ENCODE assay signal across 10 mouse cellular contexts in the genomic region with DNA sequence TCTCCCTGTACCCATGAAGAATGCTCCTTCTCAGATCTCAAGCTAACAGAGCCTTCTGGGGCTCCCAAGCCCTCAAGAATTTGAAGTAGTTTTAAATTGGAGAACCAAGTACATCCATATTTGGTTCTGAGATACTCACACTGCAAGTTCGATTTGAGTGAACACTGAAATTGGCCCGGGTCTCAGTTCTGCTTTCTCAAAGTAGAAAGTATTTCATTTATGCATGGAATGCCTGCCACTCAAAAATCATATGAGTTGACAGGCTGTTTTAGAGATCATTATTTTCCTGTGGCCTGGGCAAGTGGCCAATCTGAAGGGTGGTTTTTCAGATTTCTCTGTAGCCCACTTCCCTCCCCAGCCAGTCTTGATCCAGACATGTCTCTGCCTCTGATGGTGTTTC. TPM values are rescaled to one million over a fixed set of nuclear protein-coding genes. Genes with fewer than 3 reads are reported as not detected.
DNase-seq lines count a peak whose midpoint lies in the region; ATAC-seq and TF ChIP-seq lines count a peak whose summit lies in the region.
"Had no signal": no experiment of that assay in that cellular context is flagged by ENCODE, and none has a peak within 500 bp of the region (broad histone marks: within the 10 kb centered on the region; RNA-seq: fewer than 3 reads in every experiment).

No protein-coding gene starts in this region.

- 0 out of 2 replicates have a peak, but pooled peaks have one; percentile 28 for TF ChIP-seq POLR2A in CH12.LX (IDR thresholded peaks at IDR 0.05; ENCODE audit: low read depth, low read length)

- H3K27ac ChIP-seq in hindbrain, embryonic 15.5 days (replicated peaks), result peak overlapping the region; percentile 32; the same call in 1 of the 2 replicates
- H3K27ac ChIP-seq in hindbrain, embryonic 10.5 days, result no peak overlapping the region
- peak overlapping the region; percentile 99 for H3K27ac ChIP-seq in CH12.LX (ENCODE audit: insufficient read depth, low read depth)
- no peak overlapping the region; the same call in 1 of the 2 replicates for H3K27ac ChIP-seq in embryonic facial prominence, embryonic 14.5 days (replicated peaks; ENCODE audit: low read depth, low read length)
- peak overlapping the region; percentile 52 for H3K27ac ChIP-seq in limb, embryonic 15.5 days
- no peak overlapping the region for H3K27ac ChIP-seq in midbrain, embryonic 11.5 days (ENCODE audit: low read depth, low read length)
- H3K27ac ChIP-seq: kidney, postnatal 0 days; limb, embryonic 12.5 days had no signal

- no peak overlapping the region for H3K4me3 ChIP-seq in hindbrain, embryonic 15.5 days
- H3K4me3 ChIP-seq in hindbrain, embryonic 10.5 days, result no peak overlapping the region
- H3K4me3 ChIP-seq in CH12.LX (replicated peaks in 1 of 3; ENCODE audit: low read depth in 2 of 3, low read length in 2 of 3, poor library complexity in 1 of 3), result peak overlapping the region in 2 of 3 experiments; percentile 11 to 12
- H3K4me3 ChIP-seq in embryonic facial prominence, embryonic 14.5 days (ENCODE audit: low read depth, low read length), result no peak overlapping the region
- H3K4me3 ChIP-seq in limb, embryonic 15.5 days, result no peak overlapping the region
- no peak overlapping the region for H3K4me3 ChIP-seq in midbrain, embryonic 11.5 days (ENCODE audit: low read depth, low read length)
- H3K4me3 ChIP-seq: limb, embryonic 12.5 days had no signal

- WGBS in hindbrain, embryonic 15.5 days, result 75% methylated on average over 2 of the region's 2 CpGs
- WGBS in hindbrain, embryonic 10.5 days, result 86% methylated on average over 2 of the region's 2 CpGs
- 41% methylated on average over 2 of the region's 2 CpGs for WGBS in embryonic facial prominence, embryonic 14.5 days
- WGBS in limb, embryonic 15.5 days, result 26% methylated on average over 2 of the region's 2 CpGs
- WGBS in midbrain, embryonic 11.5 days, result 76% methylated on average over 2 of the region's 2 CpGs

- TF ChIP-seq RAD21 in CH12.LX (IDR thresholded peaks at IDR 0.05; ENCODE audit: low read depth, low read length), result peak; percentile 4

- H3K4me1 ChIP-seq in hindbrain, embryonic 15.5 days (replicated peaks), result peaks cover 15% of the 10 kb centered on the region
- no peaks in the 10 kb centered on the region for H3K4me1 ChIP-seq in hindbrain, embryonic 10.5 days (replicated peaks)
- peaks cover 16 to 76% of the 10 kb centered on the region in 2 experiments for H3K4me1 ChIP-seq in CH12.LX (ENCODE audit: control insufficient read depth in 1 of 2, insufficient read depth in 2 of 2)
- H3K4me1 ChIP-seq in embryonic facial prominence, embryonic 14.5 days (ENCODE audit: control insufficient read depth, insufficient read depth, low read length), result peaks cover 12% of the 10 kb centered on the region; the same call in 1 of the 2 replicates
- peaks cover 6% of the 10 kb centered on the region for H3K4me1 ChIP-seq in limb, embryonic 15.5 days
- H3K4me1 ChIP-seq in midbrain, embryonic 11.5 days (ENCODE audit: control insufficient read depth, insufficient read depth, low read length), result no peaks in the 10 kb centered on the region
- H3K4me1 ChIP-seq: limb, embryonic 12.5 days had no signal

- no peaks in the 10 kb centered on the region for H3K36me3 ChIP-seq in hindbrain, embryonic 15.5 days
- H3K36me3 ChIP-seq in hindbrain, embryonic 10.5 days, result no peaks in the 10 kb centered on the region
- H3K36me3 ChIP-seq in CH12.LX (replicated peaks in 1 of 2; ENCODE audit: control insufficient read depth in 1 of 2, insufficient read depth in 1 of 2, low read length in 1 of 2), result peaks cover 0 to 25% of the 10 kb centered on the region in 2 experiments
- no peaks in the 10 kb centered on the region for H3K36me3 ChIP-seq in embryonic facial prominence, embryonic 14.5 days (ENCODE audit: control insufficient read depth, insufficient read depth, low read length)
- H3K36me3 ChIP-seq in limb, embryonic 15.5 days, result no peaks in the 10 kb centered on the region
- no peaks in the 10 kb centered on the region for H3K36me3 ChIP-seq in midbrain, embryonic 11.5 days (ENCODE audit: control insufficient read depth, insufficient read depth, low read length)
- H3K36me3 ChIP-seq: limb, embryonic 12.5 days had no signal

- H3K9ac ChIP-seq in hindbrain, embryonic 15.5 days, result no peak overlapping the region
- peak overlapping the region; percentile 69 for H3K9ac ChIP-seq in CH12.LX (ENCODE audit: insufficient read depth, low read depth)
- no peak overlapping the region for H3K9ac ChIP-seq in embryonic facial prominence, embryonic 14.5 days (ENCODE audit: low read depth, low read length)
- H3K9ac ChIP-seq in limb, embryonic 15.5 days, result no peak overlapping the region
- no peak overlapping the region for H3K9ac ChIP-seq in midbrain, embryonic 11.5 days (ENCODE audit: low read length)
- H3K9ac ChIP-seq: limb, embryonic 12.5 days had no signal

- H3K4me2 ChIP-seq in hindbrain, embryonic 15.5 days, result no peak overlapping the region
- peak overlapping the region; percentile 99 for H3K4me2 ChIP-seq in CH12.LX (ENCODE audit: insufficient read depth, low read depth, poor library complexity, severe bottlenecking)
- no peak overlapping the region for H3K4me2 ChIP-seq in embryonic facial prominence, embryonic 14.5 days (ENCODE audit: low read depth, low read length)
- no peak overlapping the region for H3K4me2 ChIP-seq in limb, embryonic 15.5 days
- H3K4me2 ChIP-seq in midbrain, embryonic 11.5 days, result no peak overlapping the region
- H3K4me2 ChIP-seq: limb, embryonic 12.5 days had no signal

- dilution Hi-C loops in CH12.LX (cut with MboI; ENCODE audit: extremely low pct_ligation_motif_present, extremely low pct_unique_long_range_greater_than_20kb, low sequenced_read_pairs), result no loop called here

- TF ChIP-seq EP300 in CH12.LX (IDR thresholded peaks at IDR 0.05; ENCODE audit: low read length), result peak; percentile 100

- no peak for DNase-seq in hindbrain, embryonic 10.5 days (ENCODE audit: low spot score)
- DNase-seq in CH12.LX (ENCODE audit: extremely low read depth), result peak; percentile 92
- DNase-seq in embryonic facial prominence, embryonic 14.5 days (ENCODE audit: low spot score), result peak; percentile 61
- DNase-seq in midbrain, embryonic 11.5 days (ENCODE audit: low spot score, missing footprints), result no peak
- no peak for DNase-seq in kidney, adult 8-10 months

- TF ChIP-seq CTCF in CH12.LX (conservative IDR thresholded peaks at IDR 0.05 in 1 of 2, IDR thresholded peaks at IDR 0.05 in 1 of 2; ENCODE audit: low read depth in 2 of 2, low read length in 2 of 2), result no peak

- H3K79me2 ChIP-seq in CH12.LX (replicated peaks; ENCODE audit: control insufficient read depth, extremely low read depth, insufficient read depth, poor library complexity, severe bottlenecking), result peaks cover 77% of the 10 kb centered on the region

- no peak for ATAC-seq in hindbrain, embryonic 15.5 days (ENCODE audit: low FRiP score, low read depth)
- no peak for ATAC-seq in embryonic facial prominence, embryonic 14.5 days (ENCODE audit: low read depth)
- no peak for ATAC-seq in limb, embryonic 15.5 days (ENCODE audit: insufficient number of reproducible peaks, low FRiP score, low TSS enrichment, low read depth)
- ATAC-seq in CD4-positive, CD25-positive, alpha-beta regulatory T cell, adult 4 months, result no peak
- ATAC-seq in midbrain, embryonic 11.5 days (ENCODE audit: low FRiP score), result no peak

- no peaks in the 10 kb centered on the region for H3K9me3 ChIP-seq in hindbrain, embryonic 15.5 days
- H3K9me3 ChIP-seq in hindbrain, embryonic 10.5 days, result no peaks in the 10 kb centered on the region
- H3K9me3 ChIP-seq in CH12.LX (replicated peaks; ENCODE audit: low read length), result no peaks in the 10 kb centered on the region
- no peaks in the 10 kb centered on the region for H3K9me3 ChIP-seq in embryonic facial prominence, embryonic 14.5 days (ENCODE audit: control insufficient read depth, low read length)
- H3K9me3 ChIP-seq in limb, embryonic 15.5 days, result no peaks in the 10 kb centered on the region
- no peaks in the 10 kb centered on the region for H3K9me3 ChIP-seq in midbrain, embryonic 11.5 days (ENCODE audit: control insufficient read depth, low read length)
- H3K9me3 ChIP-seq: limb, embryonic 12.5 days had no signal

- in situ Hi-C loops in CH12.LX (cut with MboI; ENCODE audit: low pct_ligation_motif_present, low pct_unique_long_range_greater_than_20kb, low sequenced_read_pairs), result no loop called here

- H3K27me3 ChIP-seq in hindbrain, embryonic 15.5 days, result no peaks in the 10 kb centered on the region
- H3K27me3 ChIP-seq in hindbrain, embryonic 10.5 days (ENCODE audit: insufficient read depth, poor library complexity, severe bottlenecking), result no peaks in the 10 kb centered on the region
- H3K27me3 ChIP-seq in CH12.LX (replicated peaks), result no peaks in the 10 kb centered on the region
- H3K27me3 ChIP-seq in embryonic facial prominence, embryonic 14.5 days (replicated peaks; ENCODE audit: control insufficient read depth, insufficient read depth, low read length), result no peaks in the 10 kb centered on the region
- no peaks in the 10 kb centered on the region for H3K27me3 ChIP-seq in limb, embryonic 15.5 days
- H3K27me3 ChIP-seq in midbrain, embryonic 11.5 days (ENCODE audit: control insufficient read depth, insufficient read depth, low read length), result no peaks in the 10 kb centered on the region
- H3K27me3 ChIP-seq: limb, embryonic 12.5 days had no signal

TF ChIP-seq in CH12.LX, 34 proteins besides CTCF, POLR2A, EP300 and RAD21 (continues in another document):
- TF ChIP-seq ELF1 (IDR thresholded peaks at IDR 0.05; ENCODE audit: low read depth, low read length), result no peak; the same call in 1 of the 2 replicates
- peak; percentile 92 for TF ChIP-seq CHD2 (IDR thresholded peaks at IDR 0.05; ENCODE audit: low read length)
- TF ChIP-seq PAX5 (IDR thresholded peaks at IDR 0.05; ENCODE audit: low read length), result no peak
- TF ChIP-seq ETS1 (conservative IDR thresholded peaks at IDR 0.05; ENCODE audit: low read depth, low read length), result peak; percentile 96
- TF ChIP-seq MXI1 (IDR thresholded peaks at IDR 0.05; ENCODE audit: low read depth, low read length), result no peak
- no peak for TF ChIP-seq KAT2A (IDR thresholded peaks at IDR 0.05; ENCODE audit: insufficient replicate concordance, low read length)
- TF ChIP-seq IRF4 (IDR thresholded peaks at IDR 0.05; ENCODE audit: low read depth, low read length), result peak; percentile 100
- peak; percentile 95 for TF ChIP-seq JUND (conservative IDR thresholded peaks at IDR 0.05; ENCODE audit: low read depth, low read length)

RNA-seq across cellular contexts. Expression of a gene that starts 36.7 kb away (rescaled TPM):
- 5.2 and 7.7 TPM in 2 replicates for polyA plus RNA-seq in hindbrain, embryonic 15.5 days (2015; fragmentation: Nextera tagmentation; extraction: Ambion mirVana)
- 5.1 and 8.0 TPM in 2 replicates for polyA plus RNA-seq in hindbrain, embryonic 10.5 days (2016; fragmentation: Nextera tagmentation; extraction: Ambion mirVana)
- total RNA-seq in CH12.LX (2012; rRNA removed) (79.6 and 115 TPM in 2 replicates), CH12.LX (2014; rRNA removed) (164 and 166 TPM in 2 replicates)
- polyA plus RNA-seq in CH12.LX (2012; ENCODE audit: insufficient read length, low read depth), result 161 and 162 TPM in 2 replicates
- 12.5 and 17.6 TPM in 2 replicates for polyA plus RNA-seq in embryonic facial prominence, embryonic 14.5 days (2014; fragmentation: Nextera tagmentation; extraction: Ambion mirVana)
- 14.6 and 14.7 TPM in 2 replicates for polyA plus RNA-seq in limb, embryonic 15.5 days (2015; fragmentation: Nextera tagmentation; extraction: Ambion mirVana)
- 1 to 10 TPM in 1 of 2 experiments, under 1 TPM in 1; 0.69 to 3.7 TPM for polyA plus RNA-seq in CD4-positive, CD25-positive, alpha-beta regulatory T cell, adult 4 months (2017; shearing (Covaris generic))
- 5.5 and 8.3 TPM in 2 replicates for polyA plus RNA-seq in midbrain, embryonic 11.5 days (2014; fragmentation: Nextera tagmentation; extraction: Ambion mirVana)

Comparison
In these comparisons a context has a peak if more than half of its experiments do, and no peak if none do; other contexts are left out.
1. H3K27ac ChIP-seq: peak in hindbrain, embryonic 15.5 days (single experiment), CH12.LX (single experiment) and limb, embryonic 15.5 days (single experiment); none in hindbrain, embryonic 10.5 days (single experiment), embryonic facial prominence, embryonic 14.5 days (single experiment) and midbrain, embryonic 11.5 days (single experiment).
2. H3K4me3 ChIP-seq: peak in CH12.LX (2 of 3); none in hindbrain, embryonic 15.5 days (single experiment), hindbrain, embryonic 10.5 days (single experiment), embryonic facial prominence, embryonic 14.5 days (single experiment), limb, embryonic 15.5 days (single experiment) and midbrain, embryonic 11.5 days (single experiment).
3. DNase-seq: peak in CH12.LX (single experiment) and embryonic facial prominence, embryonic 14.5 days (single experiment); none in hindbrain, embryonic 10.5 days (single experiment), midbrain, embryonic 11.5 days (single experiment) and kidney, adult 8-10 months (0 of 2).